Mouse (Mus musculus): ENCODE measurements around the gene Terf2ip. TPM values are rescaled to one million over a fixed set of nuclear protein-coding genes. Genes with fewer than 3 reads are reported as not detected.

Terf2ip gene
- polyA plus RNA-seq (2015; fragmentation: Nextera tagmentation; extraction: Ambion mirVana), result 7.2 and 7.8 TPM in 2 replicates

GRCm38 (mm10) chr8:112010997-112011815 is at the start of gene Terf2ip, which contains the start of gene Kars:
TSS of gene Terf2ip (plus strand) at chr8:112011398.
TSS of gene Kars (minus strand) at chr8:112011323.
- peak; percentile 92 for ATAC-seq (ENCODE audit: low read depth)
- peak within 1 kb of the TSS; percentile 96 for H3K4me3 ChIP-seq (replicated peaks)
- peak; percentile 91 for DNase-seq
- H3K4me1 ChIP-seq (replicated peaks), result peaks cover 46% of the 10 kb centered on the region
- H3K27ac ChIP-seq, result peak within 1 kb of the TSS; percentile 87
- under 1% methylated on average over 61 of the region's 61 CpGs for WGBS (ENCODE audit: insufficient replicate concordance)
- no peaks in the 10 kb centered on the region for H3K9me3 ChIP-seq (replicated peaks)
- H3K36me3 ChIP-seq, result peaks cover 23% of the 10 kb centered on the region
- peak within 1 kb of the TSS; percentile 92 for H3K9ac ChIP-seq
- H3K27me3 ChIP-seq, result no peaks in the 10 kb centered on the region
- peak within 1 kb of the TSS; percentile 99 for H3K4me2 ChIP-seq

GRCm38 (mm10) chr8:111962589-111962988 is 48.6 kb upstream of the Terf2ip start:
- Histone ChIP-seq H3K4me2 (no peak overlapping the region), H3K9ac (no peak overlapping the region), H3K27ac (no peak overlapping the region), H3K36me3 (peaks cover 1% of the 10 kb centered on the region; the same call in 1 of the 2 replicates), H3K9me3 (replicated peaks) (no peaks in the 10 kb centered on the region), H3K4me3 (replicated peaks) (no peak overlapping the region), H3K27me3 (no peaks in the 10 kb centered on the region), H3K4me1 (replicated peaks) (peaks cover 7% of the 10 kb centered on the region)
- 71% methylated on average over 1 of the region's 1 CpGs for WGBS (ENCODE audit: insufficient replicate concordance)
- ATAC-seq (ENCODE audit: low read depth) (no peak), DNase-seq (no peak)

- Histone ChIP-seq H3K27me3 (no peaks in the 10 kb centered on the region), H3K27ac (no peak overlapping the region), H3K4me3 (replicated peaks) (no peak overlapping the region), H3K9me3 (replicated peaks) (no peaks in the 10 kb centered on the region), H3K9ac (no peak overlapping the region), H3K36me3 (no peaks in the 10 kb centered on the region), H3K4me1 (replicated peaks) (peaks cover 10% of the 10 kb centered on the region), H3K4me2 (no peak overlapping the region)
- 74% methylated on average over 10 of the region's 10 CpGs for WGBS (ENCODE audit: insufficient replicate concordance)
- ATAC-seq (ENCODE audit: low read depth), result no peak
- DNase-seq, result no peak
These were observed 48.1 kb upstream of the Terf2ip start for GRCm38 (mm10) chr8:111963091-111963490.

GRCm38 (mm10) chr8:111963546-111963945 is 47.7 kb upstream of the Terf2ip start:
- Histone ChIP-seq H3K27ac (no peak overlapping the region), H3K4me1 (replicated peaks) (peaks cover 10% of the 10 kb centered on the region), H3K9ac (no peak overlapping the region), H3K4me3 (replicated peaks) (no peak overlapping the region), H3K9me3 (replicated peaks) (no peaks in the 10 kb centered on the region), H3K4me2 (no peak overlapping the region), H3K36me3 (no peaks in the 10 kb centered on the region), H3K27me3 (no peaks in the 10 kb centered on the region)
- WGBS (ENCODE audit: insufficient replicate concordance), result 87% methylated on average over 4 of the region's 4 CpGs
- no peak for DNase-seq
- no peak for ATAC-seq (ENCODE audit: low read depth)

GRCm38 (mm10) chr8:111964351-111964750 is 46.8 kb upstream of the Terf2ip start:
- H3K27ac ChIP-seq, result no peak overlapping the region
- no peak for DNase-seq
- no peaks in the 10 kb centered on the region for H3K27me3 ChIP-seq
- H3K9ac ChIP-seq, result no peak overlapping the region
- H3K36me3 ChIP-seq, result no peaks in the 10 kb centered on the region
- peaks cover 10% of the 10 kb centered on the region for H3K4me1 ChIP-seq (replicated peaks)
- H3K4me3 ChIP-seq (replicated peaks), result no peak overlapping the region
- ATAC-seq (ENCODE audit: low read depth), result no peak
- H3K4me2 ChIP-seq, result no peak overlapping the region
- 54% methylated on average over 5 of the region's 5 CpGs for WGBS (ENCODE audit: insufficient replicate concordance)
- no peaks in the 10 kb centered on the region for H3K9me3 ChIP-seq (replicated peaks)

GRCm38 (mm10) chr8:111964849-111965561 is 46.2 kb upstream of the Terf2ip start:
- ATAC-seq (ENCODE audit: low read depth) (no peak), DNase-seq (no peak)
- H3K4me3 ChIP-seq (replicated peaks), result no peak overlapping the region
- no peak overlapping the region for H3K9ac ChIP-seq
- WGBS (ENCODE audit: insufficient replicate concordance), result 76% methylated on average over 7 of the region's 7 CpGs
- no peaks in the 10 kb centered on the region for H3K27me3 ChIP-seq
- H3K27ac ChIP-seq, result no peak overlapping the region
- H3K9me3 ChIP-seq (replicated peaks), result no peaks in the 10 kb centered on the region
- H3K4me2 ChIP-seq, result no peak overlapping the region
- H3K36me3 ChIP-seq, result no peaks in the 10 kb centered on the region
- peaks cover 10% of the 10 kb centered on the region for H3K4me1 ChIP-seq (replicated peaks)

GRCm38 (mm10) chr8:111967246-111967870 is 43.8 kb upstream of the Terf2ip start:
- 22% methylated on average over 5 of the region's 5 CpGs for WGBS (ENCODE audit: insufficient replicate concordance)

GRCm38 (mm10) chr8:111968541-111968940 is 42.7 kb upstream of the Terf2ip start:
- Histone ChIP-seq H3K9me3 (replicated peaks) (no peaks in the 10 kb centered on the region), H3K4me1 (replicated peaks) (peaks cover 10% of the 10 kb centered on the region), H3K9ac (no peak overlapping the region), H3K27me3 (no peaks in the 10 kb centered on the region), H3K4me3 (replicated peaks) (no peak overlapping the region), H3K4me2 (no peak overlapping the region), H3K36me3 (peaks cover 21% of the 10 kb centered on the region), H3K27ac (no peak overlapping the region)
- DNase-seq (no peak), ATAC-seq (ENCODE audit: low read depth) (no peak)
- WGBS (ENCODE audit: insufficient replicate concordance), result 83% methylated on average over 10 of the region's 10 CpGs

More at GRCm38 (mm10) chr8:111967246-111967870, 43.8 kb upstream of the Terf2ip start:
- Histone ChIP-seq H3K4me3 (replicated peaks) (no peak overlapping the region), H3K27me3 (no peaks in the 10 kb centered on the region), H3K9me3 (replicated peaks) (no peaks in the 10 kb centered on the region), H3K4me2 (no peak overlapping the region), H3K27ac (no peak overlapping the region), H3K4me1 (replicated peaks) (peaks cover 10% of the 10 kb centered on the region), H3K9ac (no peak overlapping the region), H3K36me3 (peaks cover 12% of the 10 kb centered on the region; the same call in 1 of the 2 replicates)
- no peak for DNase-seq
- ATAC-seq (ENCODE audit: low read depth), result peak; percentile 73

GRCm38 (mm10) chr8:111968991-111969390 is 42.2 kb upstream of the Terf2ip start:
- H3K27me3 ChIP-seq, result no peaks in the 10 kb centered on the region
- no peak for DNase-seq
- WGBS (ENCODE audit: insufficient replicate concordance), result 69% methylated on average over 5 of the region's 5 CpGs
- H3K9ac ChIP-seq, result no peak overlapping the region
- no peak for ATAC-seq (ENCODE audit: low read depth)
- no peaks in the 10 kb centered on the region; the same call in 1 of the 2 replicates for H3K9me3 ChIP-seq (replicated peaks)
- no peak overlapping the region for H3K4me3 ChIP-seq (replicated peaks)
- peaks cover 25% of the 10 kb centered on the region for H3K36me3 ChIP-seq
- no peak overlapping the region for H3K27ac ChIP-seq
- H3K4me2 ChIP-seq, result no peak overlapping the region
- H3K4me1 ChIP-seq (replicated peaks), result peaks cover 10% of the 10 kb centered on the region

- ATAC-seq (ENCODE audit: low read depth), result no peak
- peaks cover 60% of the 10 kb centered on the region for H3K36me3 ChIP-seq
- H3K9ac ChIP-seq, result no peak overlapping the region
- no peaks in the 10 kb centered on the region for H3K27me3 ChIP-seq
- WGBS (ENCODE audit: insufficient replicate concordance), result 88% methylated on average over 12 of the region's 12 CpGs
- H3K4me1 ChIP-seq (replicated peaks), result peaks cover 18% of the 10 kb centered on the region
- no peak overlapping the region for H3K4me3 ChIP-seq (replicated peaks)
- no peak for DNase-seq
- H3K9me3 ChIP-seq (replicated peaks), result no peaks in the 10 kb centered on the region; the same call in 1 of the 2 replicates
- no peak overlapping the region for H3K4me2 ChIP-seq
- H3K27ac ChIP-seq, result no peak overlapping the region
These were observed 37.1 kb upstream of the Terf2ip start for GRCm38 (mm10) chr8:111974138-111974537.

- Histone ChIP-seq H3K27me3 (no peaks in the 10 kb centered on the region), H3K9me3 (replicated peaks) (no peaks in the 10 kb centered on the region; the same call in 1 of the 2 replicates), H3K36me3 (peaks cover 64% of the 10 kb centered on the region), H3K9ac (no peak overlapping the region), H3K4me3 (replicated peaks) (no peak overlapping the region), H3K27ac (peak overlapping the region; percentile 31; the same call in 1 of the 2 replicates), H3K4me2 (no peak overlapping the region), H3K4me1 (replicated peaks) (peaks cover 18% of the 10 kb centered on the region)
- ATAC-seq (ENCODE audit: low read depth), result no peak
- 79% methylated on average over 2 of the region's 2 CpGs for whole genome bisulfite sequencing (ENCODE audit: insufficient replicate concordance)
- no peak for DNase-seq
These were observed 35.5 kb upstream of the Terf2ip start for GRCm38 (mm10) chr8:111975706-111976105.

Data from liver, embryonic 13.5 days (tissue).